In the genomic region with DNA sequence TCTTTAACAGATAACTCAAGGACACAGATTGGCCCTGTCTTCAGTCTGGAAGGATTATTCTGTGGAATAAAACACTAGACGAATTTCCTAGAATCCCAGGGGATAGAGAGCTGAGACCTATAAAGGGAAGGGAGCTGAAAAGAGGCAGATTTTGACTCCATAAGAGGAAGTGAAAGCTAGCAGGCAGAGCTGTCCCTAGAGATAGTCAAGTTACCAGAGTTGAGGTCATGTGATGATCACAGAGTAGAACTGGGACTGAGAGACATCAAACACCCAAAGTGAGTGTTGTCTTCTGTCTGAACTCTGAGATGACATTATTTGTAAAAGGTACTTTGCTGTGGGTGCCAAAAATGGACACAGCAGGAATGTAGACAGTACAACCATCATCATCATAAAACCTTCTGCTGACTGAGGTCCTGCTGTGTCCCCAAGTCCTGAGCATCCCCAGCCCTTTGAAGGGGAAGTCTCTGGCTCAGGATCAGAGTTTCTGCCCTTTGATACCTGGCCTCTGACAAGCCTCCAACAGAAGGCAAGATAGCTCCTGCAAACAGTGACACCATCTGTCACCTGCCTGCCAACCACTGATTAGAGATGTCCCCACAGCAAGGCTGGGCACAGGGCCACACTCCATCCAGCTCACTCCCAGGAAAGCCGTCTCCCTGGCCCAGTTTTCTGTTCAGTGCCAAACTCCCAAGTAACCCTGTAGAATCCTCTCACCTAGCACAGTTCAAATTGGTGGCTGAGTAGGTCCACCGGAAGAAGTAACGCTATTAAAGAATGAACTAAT, we compare ENCODE assay signal across 17 mouse cellular contexts.
DNase-seq lines count a peak whose midpoint lies in the region; ATAC-seq and TF ChIP-seq lines count a peak whose summit lies in the region.
"Had no signal": no experiment of that assay in that cellular context is flagged by ENCODE, and none has a peak within 500 bp of the region (broad histone marks: within the 10 kb centered on the region; RNA-seq: fewer than 3 reads in every experiment).

No protein-coding gene starts in this region.

- peak overlapping the region; percentile 51; the same call in 1 of the 2 replicates for H3K27ac ChIP-seq in heart, embryonic 13.5 days (replicated peaks)
- no peak overlapping the region for H3K27ac ChIP-seq in heart, adult 2 months
- H3K27ac ChIP-seq in intestine, embryonic 16.5 days (ENCODE audit: low read length), result no peak overlapping the region
- H3K27ac ChIP-seq: hindbrain, embryonic 15.5 days; midbrain, embryonic 12.5 days; neural tube, embryonic 13.5 days had no signal

- intact Hi-C loops in heart, adult 2 months (cut with DNase I), result no loop called here

- H3K79me2 ChIP-seq in heart, adult 2 months (replicated peaks; ENCODE audit: control insufficient read depth, insufficient read depth, low read length), result no peaks in the 10 kb centered on the region

- peaks cover 26% of the 10 kb centered on the region for H3K4me1 ChIP-seq in heart, embryonic 13.5 days
- no peaks in the 10 kb centered on the region for H3K4me1 ChIP-seq in heart, adult 2 months (ENCODE audit: control insufficient read depth, insufficient read depth, low read length)
- peaks cover 13% of the 10 kb centered on the region; the same call in 1 of the 2 replicates for H3K4me1 ChIP-seq in intestine, embryonic 16.5 days (ENCODE audit: control insufficient read depth, insufficient read depth, low read length)

- no peak overlapping the region for H3K9ac ChIP-seq in heart, embryonic 13.5 days
- no peak overlapping the region for H3K9ac ChIP-seq in heart, adult 2 months (ENCODE audit: low read depth, low read length)
- H3K9ac ChIP-seq in intestine, embryonic 16.5 days (ENCODE audit: low read depth, low read length), result no peak overlapping the region
- H3K9ac ChIP-seq: hindbrain, embryonic 15.5 days; midbrain, embryonic 12.5 days; neural tube, embryonic 13.5 days had no signal

- TF ChIP-seq CTCF in heart, adult 2 months (IDR thresholded peaks at IDR 0.05), result no peak

- ATAC-seq in heart, embryonic 13.5 days (ENCODE audit: extremely low read depth, insufficient number of reproducible peaks, low FRiP score, low TSS enrichment), result no peak
- ATAC-seq in common myeloid progenitor, adult 5-6 weeks (replicated peaks; ENCODE audit: low read depth, poor library complexity, severe bottlenecking), result 0 out of 2 replicates have a peak, but pooled peaks have one; percentile 36
- ATAC-seq in intestine, embryonic 16.5 days, result no peak
- no peak for ATAC-seq in monocyte, adult 5-6 weeks (replicated peaks; ENCODE audit: insufficient number of reproducible peaks, low FRiP score, low TSS enrichment, poor library complexity, severe bottlenecking)
- ATAC-seq: forebrain, embryonic 14.5 days; lung, postnatal 0 days had no signal

- no peak overlapping the region for H3K4me3 ChIP-seq in heart, embryonic 13.5 days
- H3K4me3 ChIP-seq in heart, adult 2 months, result no peak overlapping the region
- H3K4me3 ChIP-seq in intestine, embryonic 16.5 days (ENCODE audit: low read length), result no peak overlapping the region
- H3K4me3 ChIP-seq: hindbrain, embryonic 15.5 days; midbrain, embryonic 12.5 days; neural tube, embryonic 13.5 days had no signal

- no peak for DNase-seq in heart, adult 2 months
- peak; percentile 4 to 19 for DNase-seq in spleen, postnatal 36 days (ENCODE audit: low spot score in 2 of 2)
- no peak for DNase-seq in spleen, postnatal 4 days (ENCODE audit: low spot score in 2 of 2)
- no peak for DNase-seq in thymus, adult 18-20 months
- DNase-seq: kidney, adult 9 months; right cerebral cortex, adult 18-20 months had no signal

- no peak for TF ChIP-seq POLR2A in heart, adult 2 months (IDR thresholded peaks at IDR 0.05; ENCODE audit: insufficient read depth, low read depth, low read length)

- WGBS in heart, embryonic 13.5 days, result 67% methylated on average over 4 of the region's 4 CpGs
- WGBS in heart, adult 2 months, result 71% methylated on average over 4 of the region's 4 CpGs
- 77% methylated on average over 4 of the region's 4 CpGs for WGBS in intestine, embryonic 16.5 days

- no peaks in the 10 kb centered on the region for H3K36me3 ChIP-seq in heart, embryonic 13.5 days
- H3K36me3 ChIP-seq in heart, adult 2 months (ENCODE audit: control insufficient read depth, insufficient read depth, low read length), result no peaks in the 10 kb centered on the region
- no peaks in the 10 kb centered on the region for H3K36me3 ChIP-seq in intestine, embryonic 16.5 days (ENCODE audit: control insufficient read depth, insufficient read depth, low read length)
- H3K36me3 ChIP-seq: hindbrain, embryonic 15.5 days; midbrain, embryonic 12.5 days; neural tube, embryonic 13.5 days had no signal

- H3K4me2 ChIP-seq in heart, embryonic 13.5 days, result no peak overlapping the region
- no peak overlapping the region for H3K4me2 ChIP-seq in intestine, embryonic 16.5 days (ENCODE audit: low read depth, low read length)
- H3K4me2 ChIP-seq: heart, embryonic 11.5 days; hindbrain, embryonic 15.5 days; liver, embryonic 11.5 days; midbrain, embryonic 12.5 days; neural tube, embryonic 13.5 days had no signal

- peaks cover 11% of the 10 kb centered on the region; the same call in 1 of the 2 replicates for H3K27me3 ChIP-seq in heart, embryonic 13.5 days (replicated peaks)
- no peaks in the 10 kb centered on the region for H3K27me3 ChIP-seq in heart, adult 2 months (ENCODE audit: control insufficient read depth, insufficient read depth, low read length)
- H3K27me3 ChIP-seq in intestine, embryonic 16.5 days (replicated peaks; ENCODE audit: control insufficient read depth, insufficient read depth, low read length), result no peaks in the 10 kb centered on the region
- H3K27me3 ChIP-seq: hindbrain, embryonic 15.5 days; neural tube, embryonic 13.5 days had no signal

- H3K9me3 ChIP-seq in heart, embryonic 13.5 days, result no peaks in the 10 kb centered on the region
- no peaks in the 10 kb centered on the region for H3K9me3 ChIP-seq in intestine, embryonic 16.5 days (ENCODE audit: control insufficient read depth, low read length)
- H3K9me3 ChIP-seq: hindbrain, embryonic 15.5 days; midbrain, embryonic 12.5 days; neural tube, embryonic 13.5 days had no signal

- no peak for TF ChIP-seq EP300 in heart, adult 2 months (IDR thresholded peaks at IDR 0.05; ENCODE audit: insufficient read depth, low read depth, low read length)

Comparison
In these comparisons a context has a peak if more than half of its experiments do, and no peak if none do; other contexts are left out.
1. DNase-seq: peak in spleen, postnatal 36 days (2 of 2); none in heart, adult 2 months (0 of 2), spleen, postnatal 4 days (0 of 2) and thymus, adult 18-20 months (0 of 2).